Mouse (Mus musculus): ENCODE measurements at regions not wholly inside any gene's neighbourhood (a gene's known extent, or its start where the extent isn't known, plus 50 kb on each side); places are given as distances from the start of the nearest gene placed in this dataset.

DNA sequence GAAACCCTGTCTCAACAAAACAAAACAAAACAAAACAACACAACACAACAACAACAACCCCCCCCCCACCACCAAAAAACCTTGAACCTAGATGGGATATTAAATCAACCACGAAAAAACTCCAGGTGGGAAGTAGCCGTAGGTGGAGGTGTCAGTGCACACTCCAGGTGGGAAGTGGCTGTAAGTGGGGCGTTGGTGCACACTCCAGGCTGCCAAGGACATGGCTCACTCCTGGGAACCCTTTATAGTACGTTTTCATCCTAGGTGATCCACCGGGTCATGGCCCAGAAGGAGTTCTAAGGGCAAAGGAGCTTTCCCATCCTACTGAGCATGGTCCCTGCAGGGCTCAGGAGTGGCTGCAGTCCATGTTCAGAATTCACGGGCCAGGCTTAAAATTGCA, 133.4 kb upstream of the Klf14 start:
- Histone ChIP-seq H3K27me3 (replicated peaks; ENCODE audit: control insufficient read depth, insufficient read depth, low read length) (no peaks in the 10 kb centered on the region), H3K4me1 (ENCODE audit: control insufficient read depth, insufficient read depth, low read depth, low read length) (peaks cover 30% of the 10 kb centered on the region), H3K27ac (ENCODE audit: low read depth, low read length) (no peak overlapping the region), H3K9me3 (ENCODE audit: control insufficient read depth, low read length) (no peaks in the 10 kb centered on the region), H3K4me3 (ENCODE audit: low read length) (no peak overlapping the region), H3K9ac (ENCODE audit: low read depth, low read length) (no peak overlapping the region), H3K36me3 (ENCODE audit: control insufficient read depth, insufficient read depth, low read length) (no peaks in the 10 kb centered on the region), H3K4me2 (ENCODE audit: low read length) (no peak overlapping the region)
- 89% methylated on average over 6 of the region's 6 CpGs for WGBS
- no peak for ATAC-seq

DNA sequence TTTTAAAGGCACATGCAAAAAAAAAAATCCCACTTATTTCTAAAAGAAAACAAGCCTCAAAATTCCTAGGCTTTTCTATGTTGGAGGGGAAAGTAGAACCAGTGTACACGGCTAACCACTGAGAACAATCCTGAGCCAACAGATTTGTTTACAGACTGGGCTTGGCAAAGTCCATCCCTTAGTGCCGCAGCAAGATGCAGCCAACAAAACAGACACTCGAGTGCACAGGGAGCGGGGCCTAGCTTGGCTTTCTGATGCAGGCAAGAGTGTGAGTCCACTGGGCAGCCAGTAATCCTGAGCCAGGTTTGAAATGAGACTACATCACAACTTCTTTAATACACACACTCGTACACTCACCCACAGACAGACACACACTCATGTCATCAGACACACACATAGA, 133.9 kb upstream of the Klf14 start:
- 57% methylated on average over 5 of the region's 5 CpGs for WGBS
- H3K9ac ChIP-seq (ENCODE audit: low read depth, low read length): no peak overlapping the region
- no peaks in the 10 kb centered on the region for H3K9me3 ChIP-seq (ENCODE audit: control insufficient read depth, low read length)
- no peak overlapping the region for H3K4me2 ChIP-seq (ENCODE audit: low read length)
- H3K4me3 ChIP-seq (ENCODE audit: low read length): no peak overlapping the region
- H3K27ac ChIP-seq (ENCODE audit: low read depth, low read length): no peak overlapping the region
- ATAC-seq: no peak
- H3K27me3 ChIP-seq (replicated peaks; ENCODE audit: control insufficient read depth, insufficient read depth, low read length): no peaks in the 10 kb centered on the region
- peaks cover 29% of the 10 kb centered on the region for H3K4me1 ChIP-seq (ENCODE audit: control insufficient read depth, insufficient read depth, low read depth, low read length)
- H3K36me3 ChIP-seq (ENCODE audit: control insufficient read depth, insufficient read depth, low read length): no peaks in the 10 kb centered on the region

DNA sequence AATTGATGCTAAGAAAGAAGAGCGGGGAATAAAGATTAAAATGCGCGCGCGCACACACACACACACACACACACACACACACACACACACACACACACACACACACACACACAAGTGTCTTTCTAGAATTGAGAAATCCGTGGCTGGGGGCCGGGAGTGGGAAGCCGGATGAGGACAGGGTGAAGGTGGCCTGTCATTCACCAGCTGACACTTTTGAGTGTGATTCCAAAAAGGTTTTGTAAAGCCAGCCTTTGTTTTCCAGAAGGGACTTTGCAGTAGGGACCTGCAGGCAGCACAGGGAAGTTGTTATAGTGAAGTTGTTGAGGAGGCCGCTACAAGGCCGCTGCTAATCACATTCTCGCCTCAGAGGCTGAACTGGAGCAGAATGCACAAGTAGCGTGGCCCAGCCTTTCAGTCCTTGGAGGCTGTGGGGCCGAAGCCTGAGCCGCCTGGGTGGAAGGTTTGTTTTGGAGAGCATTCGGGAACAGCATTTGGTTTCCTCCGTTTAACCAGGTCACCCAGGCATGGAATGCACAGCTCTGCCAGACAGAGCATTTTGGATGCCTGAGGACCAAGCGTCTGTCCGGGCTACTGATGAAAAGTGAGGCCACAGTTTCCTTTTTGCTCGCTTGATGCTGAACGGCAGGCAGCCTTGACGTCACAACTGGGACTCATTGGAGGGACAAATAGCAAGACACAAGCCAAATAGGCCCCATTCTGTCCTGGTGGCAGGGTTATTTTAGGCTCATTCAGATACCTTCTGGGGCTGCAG, 137.3 kb upstream of the Klf14 start:
- peaks cover 10% of the 10 kb centered on the region for H3K4me1 ChIP-seq (ENCODE audit: control insufficient read depth, insufficient read depth, low read depth, low read length)
- H3K4me2 ChIP-seq (ENCODE audit: low read length): no peak overlapping the region
- peak overlapping the region; percentile 65 for H3K27ac ChIP-seq (ENCODE audit: low read depth, low read length)
- ATAC-seq: peak; percentile 65
- no peak overlapping the region for H3K4me3 ChIP-seq (ENCODE audit: low read length)
- H3K36me3 ChIP-seq (ENCODE audit: control insufficient read depth, insufficient read depth, low read length): no peaks in the 10 kb centered on the region
- no peaks in the 10 kb centered on the region for H3K9me3 ChIP-seq (ENCODE audit: control insufficient read depth, low read length)
- H3K27me3 ChIP-seq (replicated peaks; ENCODE audit: control insufficient read depth, insufficient read depth, low read length): no peaks in the 10 kb centered on the region
- 30% methylated on average over 21 of the region's 21 CpGs for WGBS
- peak overlapping the region; percentile 37; the same call in 1 of the 2 replicates for H3K9ac ChIP-seq (ENCODE audit: low read depth, low read length)

DNA sequence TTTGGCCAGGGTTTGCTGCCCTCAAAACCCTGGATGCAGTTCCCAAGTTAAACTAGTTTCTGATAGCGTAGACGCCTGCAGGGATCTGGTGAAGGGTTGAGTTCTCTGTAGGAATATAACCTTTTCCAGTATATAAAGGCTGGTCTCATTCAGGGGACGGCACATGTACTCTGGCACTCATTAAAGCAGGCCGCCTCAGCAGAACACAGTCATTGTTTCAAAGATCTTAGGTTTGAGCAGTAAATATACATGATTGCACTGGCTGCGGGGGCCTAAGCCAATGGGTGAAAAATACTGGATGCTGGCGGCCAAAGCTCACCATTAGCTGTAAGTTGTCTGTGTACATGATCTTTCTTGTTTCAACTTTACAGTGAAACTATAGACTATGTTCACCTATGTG, 137.9 kb upstream of the Klf14 start:
- Histone ChIP-seq H3K4me3 (ENCODE audit: low read length) (no peak overlapping the region), H3K4me2 (ENCODE audit: low read length) (no peak overlapping the region), H3K27me3 (replicated peaks; ENCODE audit: control insufficient read depth, insufficient read depth, low read length) (no peaks in the 10 kb centered on the region), H3K27ac (ENCODE audit: low read depth, low read length) (peak overlapping the region; percentile 65), H3K9ac (ENCODE audit: low read depth, low read length) (no peak overlapping the region), H3K36me3 (ENCODE audit: control insufficient read depth, insufficient read depth, low read length) (no peaks in the 10 kb centered on the region), H3K4me1 (ENCODE audit: control insufficient read depth, insufficient read depth, low read depth, low read length) (peaks cover 10% of the 10 kb centered on the region), H3K9me3 (ENCODE audit: control insufficient read depth, low read length) (no peaks in the 10 kb centered on the region)
- WGBS: 69% methylated on average over 6 of the region's 6 CpGs
- no peak for ATAC-seq

DNA sequence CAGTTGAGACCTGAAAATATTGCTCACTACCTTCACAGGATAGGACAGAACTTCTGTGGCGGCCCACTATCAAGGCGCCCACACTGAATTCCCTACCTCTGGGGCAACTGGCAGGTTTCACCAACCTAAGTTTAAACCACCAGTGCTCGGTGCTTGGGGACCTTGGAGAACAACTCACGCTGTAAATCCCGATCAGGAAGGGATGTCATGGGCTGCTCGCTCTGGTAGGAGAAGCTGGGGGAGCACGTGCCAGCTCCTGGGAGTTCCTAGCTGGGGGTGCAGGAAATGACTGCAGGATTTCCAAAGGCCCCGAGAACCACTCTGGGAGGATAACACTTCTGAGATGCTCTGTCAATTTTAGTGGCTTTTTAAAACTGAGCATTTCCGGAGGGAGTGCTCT, 138.4 kb upstream of the Klf14 start:
- H3K9me3 ChIP-seq (ENCODE audit: control insufficient read depth, low read length): no peaks in the 10 kb centered on the region
- H3K27me3 ChIP-seq (replicated peaks; ENCODE audit: control insufficient read depth, insufficient read depth, low read length): no peaks in the 10 kb centered on the region
- whole genome bisulfite sequencing: 81% methylated on average over 9 of the region's 9 CpGs
- H3K27ac ChIP-seq (ENCODE audit: low read depth, low read length): no peak overlapping the region
- no peak overlapping the region for H3K9ac ChIP-seq (ENCODE audit: low read depth, low read length)
- peaks cover 10% of the 10 kb centered on the region for H3K4me1 ChIP-seq (ENCODE audit: control insufficient read depth, insufficient read depth, low read depth, low read length)
- ATAC-seq: no peak
- no peak overlapping the region for H3K4me3 ChIP-seq (ENCODE audit: low read length)
- H3K36me3 ChIP-seq (ENCODE audit: control insufficient read depth, insufficient read depth, low read length): no peaks in the 10 kb centered on the region
- no peak overlapping the region for H3K4me2 ChIP-seq (ENCODE audit: low read length)

DNA sequence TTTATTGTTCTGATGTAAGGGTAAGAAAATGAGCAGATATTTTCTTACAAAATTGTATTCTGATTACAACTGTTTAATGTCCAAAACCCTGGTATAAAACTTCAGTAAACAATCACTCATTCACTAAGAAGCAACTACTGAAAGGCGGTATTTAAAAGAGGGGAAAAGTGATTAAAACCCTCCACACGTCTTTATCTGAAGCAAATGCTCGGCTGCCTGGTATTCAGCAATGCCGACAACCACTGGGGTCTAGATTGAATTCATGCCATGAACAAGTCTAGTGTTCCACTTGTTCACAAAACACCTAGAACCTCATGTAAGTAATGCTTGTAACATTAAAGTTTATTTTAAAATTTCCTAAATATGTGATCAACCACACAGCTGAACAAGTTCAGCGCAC, 139.2 kb upstream of the Klf14 start:
- Histone ChIP-seq H3K9ac (ENCODE audit: low read depth, low read length) (no peak overlapping the region), H3K4me2 (ENCODE audit: low read length) (no peak overlapping the region), H3K4me3 (ENCODE audit: low read length) (no peak overlapping the region), H3K9me3 (ENCODE audit: control insufficient read depth, low read length) (no peaks in the 10 kb centered on the region), H3K36me3 (ENCODE audit: control insufficient read depth, insufficient read depth, low read length) (no peaks in the 10 kb centered on the region), H3K27ac (ENCODE audit: low read depth, low read length) (no peak overlapping the region), H3K27me3 (replicated peaks; ENCODE audit: control insufficient read depth, insufficient read depth, low read length) (no peaks in the 10 kb centered on the region), H3K4me1 (ENCODE audit: control insufficient read depth, insufficient read depth, low read depth, low read length) (peaks cover 10% of the 10 kb centered on the region)
- no peak for ATAC-seq
- WGBS: 67% methylated on average over 5 of the region's 5 CpGs

DNA sequence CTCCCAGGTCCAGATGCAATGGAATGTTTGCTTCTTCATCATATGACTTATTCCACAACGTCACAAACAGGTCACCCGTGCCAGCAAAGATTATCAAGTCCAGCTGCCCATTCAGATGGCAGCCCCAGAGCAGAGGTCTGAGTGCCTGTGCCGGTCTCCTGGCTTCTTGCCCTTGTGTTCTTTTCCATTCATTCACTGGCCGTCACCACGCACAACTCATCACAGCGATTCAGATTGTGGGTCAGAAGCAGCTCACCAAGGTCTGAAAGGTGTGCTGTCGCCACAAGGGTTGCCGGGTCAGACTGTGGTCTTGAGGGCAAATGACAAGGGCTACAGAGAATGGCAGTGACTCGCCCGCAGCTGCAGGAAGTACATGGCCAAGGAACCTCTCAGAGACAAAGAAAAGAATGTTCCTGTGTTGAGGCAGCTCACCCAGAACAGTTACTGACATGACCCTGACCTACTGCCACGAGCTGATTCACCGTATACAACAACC, 141.3 kb upstream of the Klf14 start:
- Histone ChIP-seq H3K4me3 (ENCODE audit: low read length) (no peak overlapping the region), H3K4me1 (ENCODE audit: control insufficient read depth, insufficient read depth, low read depth, low read length) (peaks cover 10% of the 10 kb centered on the region), H3K27me3 (replicated peaks; ENCODE audit: control insufficient read depth, insufficient read depth, low read length) (no peaks in the 10 kb centered on the region), H3K9me3 (ENCODE audit: control insufficient read depth, low read length) (no peaks in the 10 kb centered on the region), H3K4me2 (ENCODE audit: low read length) (no peak overlapping the region), H3K27ac (ENCODE audit: low read depth, low read length) (no peak overlapping the region), H3K9ac (ENCODE audit: low read depth, low read length) (no peak overlapping the region), H3K36me3 (ENCODE audit: control insufficient read depth, insufficient read depth, low read length) (no peaks in the 10 kb centered on the region)
- ATAC-seq: no peak
- WGBS: 59% methylated on average over 12 of the region's 12 CpGs

DNA sequence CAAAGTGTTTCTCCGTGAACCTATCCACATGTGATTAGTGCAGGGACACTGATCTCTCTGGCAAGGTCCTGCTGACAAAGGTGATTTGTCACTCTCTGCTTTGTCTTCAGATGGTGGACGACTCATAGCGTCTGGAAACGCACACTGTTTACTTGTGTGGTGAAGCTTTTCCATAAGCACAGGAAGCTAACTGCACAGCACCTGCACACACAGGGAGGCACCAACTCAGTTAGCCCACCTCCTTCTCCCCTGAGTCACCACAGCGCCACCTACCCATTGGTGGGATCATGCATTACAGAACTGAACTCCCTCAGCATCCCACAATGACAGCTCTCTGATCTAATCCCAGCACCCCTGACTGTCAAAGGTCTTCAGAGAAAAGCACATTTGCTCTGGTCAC, 141.9 kb upstream of the Klf14 start:
- Histone ChIP-seq H3K4me1 (ENCODE audit: control insufficient read depth, insufficient read depth, low read depth, low read length) (peaks cover 10% of the 10 kb centered on the region), H3K36me3 (ENCODE audit: control insufficient read depth, insufficient read depth, low read length) (no peaks in the 10 kb centered on the region), H3K27me3 (replicated peaks; ENCODE audit: control insufficient read depth, insufficient read depth, low read length) (no peaks in the 10 kb centered on the region), H3K4me2 (ENCODE audit: low read length) (no peak overlapping the region), H3K4me3 (ENCODE audit: low read length) (no peak overlapping the region), H3K27ac (ENCODE audit: low read depth, low read length) (no peak overlapping the region), H3K9me3 (ENCODE audit: control insufficient read depth, low read length) (no peaks in the 10 kb centered on the region), H3K9ac (ENCODE audit: low read depth, low read length) (no peak overlapping the region)
- ATAC-seq: no peak
- 56% methylated on average over 5 of the region's 5 CpGs for WGBS

DNA sequence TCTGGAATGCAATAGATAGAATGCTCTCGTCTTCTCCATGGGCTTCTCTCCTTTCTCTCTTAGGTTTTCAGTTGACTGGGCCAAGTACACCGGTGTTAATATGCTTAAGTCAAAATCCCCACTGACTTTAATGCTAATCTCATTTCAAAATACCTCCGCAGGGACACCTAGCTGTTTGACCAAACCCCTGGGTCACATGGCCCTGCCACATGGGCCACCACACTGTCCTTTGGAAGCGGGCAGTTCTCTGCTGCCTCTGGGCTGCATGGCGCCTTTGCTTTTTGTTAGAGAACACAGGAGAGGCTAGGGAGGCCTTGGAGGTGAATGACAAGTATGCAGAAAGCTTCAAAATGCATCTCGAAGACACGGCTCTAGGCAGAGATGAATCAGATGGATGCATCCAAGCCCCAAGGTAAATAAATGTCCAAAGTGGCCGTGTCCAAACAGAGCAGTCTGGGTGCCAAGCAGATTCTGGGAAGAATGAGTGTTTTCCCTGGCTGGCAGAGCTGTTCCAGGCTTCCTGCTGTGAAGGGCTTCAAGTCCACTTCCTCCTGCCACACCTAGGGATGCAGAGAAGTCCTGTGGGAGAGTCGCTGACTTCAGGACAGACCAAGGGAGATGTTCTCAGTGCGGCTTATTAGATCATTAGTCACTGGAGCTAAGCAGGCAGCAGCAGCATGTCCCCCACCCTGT, 147.4 kb upstream of the Klf14 start:
- H3K27me3 ChIP-seq (replicated peaks; ENCODE audit: control insufficient read depth, insufficient read depth, low read length): no peaks in the 10 kb centered on the region
- no peak overlapping the region for H3K4me3 ChIP-seq (ENCODE audit: low read length)
- no peaks in the 10 kb centered on the region for H3K4me1 ChIP-seq (ENCODE audit: control insufficient read depth, insufficient read depth, low read depth, low read length)
- ATAC-seq: no peak
- peaks cover 8% of the 10 kb centered on the region; the same call in 1 of the 2 replicates for H3K9me3 ChIP-seq (ENCODE audit: control insufficient read depth, low read length)
- no peak overlapping the region for H3K27ac ChIP-seq (ENCODE audit: low read depth, low read length)
- H3K9ac ChIP-seq (ENCODE audit: low read depth, low read length): no peak overlapping the region
- 67% methylated on average over 10 of the region's 10 CpGs for WGBS
- no peaks in the 10 kb centered on the region for H3K36me3 ChIP-seq (ENCODE audit: control insufficient read depth, insufficient read depth, low read length)
- no peak overlapping the region for H3K4me2 ChIP-seq (ENCODE audit: low read length)

All from hindbrain, embryonic 16.5 days (tissue).